Mouse (Mus musculus) bone marrow, adult 2 months (tissue): ENCODE measurements at regions not wholly inside any gene's neighbourhood (a gene's known extent, or its start where the extent isn't known, plus 50 kb on each side); places are given as distances from the start of the nearest gene placed in this dataset.

Experiments
- CTCF ChIP-seq: fragments of 200-500 bp; IDR thresholded peaks from 2 replicates; pipeline ENCODE4 v1.5.1; 2011; ENCODE audit warnings: low read length, control low read depth; ENCODE audit not compliant: control insufficient read depth, insufficient read depth
- POLR2A ChIP-seq: fragments of 200-500 bp; IDR thresholded peaks from 2 replicates; pipeline ENCODE4 v1.6.1; 2011; ENCODE audit warnings: low read depth, mild to moderate bottlenecking, control low read depth, low read length, borderline replicate concordance; ENCODE audit not compliant: control insufficient read depth

- TF ChIP-seq CTCF = no peak
- no peak for TF ChIP-seq POLR2A
These were observed 156.8 kb downstream of the Uaca start for GRCm38 (mm10) chr9:60951071-60951561.
